Mouse (Mus musculus) brain, embryonic 18.5 days (tissue): ENCODE measurements around the gene Tlx1.

Source experiments
- DNase-seq: peaks from one replicate; pipeline ENCODE4 v3.0.0-alpha.2; 2012; ENCODE audit warnings: low read depth, low spot score

Gene Tlx1

GRCm38 (mm10) chr19:45158201-45158600 is 7.7 kb downstream of the Tlx1 start:
- no peak for DNase-seq

GRCm38 (mm10) chr19:45158896-45159295 is 8.4 kb downstream of the Tlx1 start:
- DNase-seq, result no peak

GRCm38 (mm10) chr19:45159491-45159890 is 9.0 kb downstream of the Tlx1 start:
- DNase-seq, result no peak

- DNase-seq, result no peak
Observed at GRCm38 (mm10) chr19:45159991-45160390, 9.5 kb downstream of the Tlx1 start.

GRCm38 (mm10) chr19:45160523-45160922 is 10.0 kb downstream of the Tlx1 start:
- DNase-seq, result no peak

GRCm38 (mm10) chr19:45161093-45161492 is 10.6 kb downstream of the Tlx1 start:
- no peak for DNase-seq

- no peak for DNase-seq
Observed at GRCm38 (mm10) chr19:45162181-45162580, 11.7 kb downstream of the Tlx1 start.

GRCm38 (mm10) chr19:45162871-45163270 is 12.4 kb downstream of the Tlx1 start:
- DNase-seq, result no peak

GRCm38 (mm10) chr19:45170451-45170850 is 20.0 kb downstream of the Tlx1 start:
- no peak for DNase-seq

- no peak for DNase-seq
Observed at GRCm38 (mm10) chr19:45174803-45175202, 24.3 kb downstream of the Tlx1 start.

GRCm38 (mm10) chr19:45176269-45176668 is 25.8 kb downstream of the Tlx1 start:
- DNase-seq, result no peak

- peak; percentile 46 for DNase-seq
Observed at GRCm38 (mm10) chr19:45177004-45177737, 26.7 kb downstream of the Tlx1 start.

GRCm38 (mm10) chr19:45179451-45179850 is 29.0 kb downstream of the Tlx1 start:
- DNase-seq, result no peak

- no peak for DNase-seq
Observed at GRCm38 (mm10) chr19:45180447-45180846, 30.0 kb downstream of the Tlx1 start.

GRCm38 (mm10) chr19:45194651-45195050 is 44.2 kb downstream of the Tlx1 start:
- DNase-seq, result no peak

- no peak for DNase-seq
Observed at GRCm38 (mm10) chr19:45196967-45197366, 46.5 kb downstream of the Tlx1 start.

GRCm38 (mm10) chr19:45205311-45206105 is 55.0 kb downstream of the Tlx1 start:
- DNase-seq, result no peak
